Mouse (Mus musculus): ENCODE results near the gene Nepro. TPM values are rescaled to one million over a fixed set of nuclear protein-coding genes. Genes with fewer than 3 reads are reported as not detected.

The Nepro gene
- polyA plus RNA-seq, 1 experiment from 2014 or later: 4.4 TPM

GRCm38 (mm10) chr16:44717141-44717634, 6.9 kb upstream of the Nepro start:
- no peak overlapping the region for H3K4me2 ChIP-seq
- H3K4me1 ChIP-seq (replicated peaks): peaks cover 6% of the 10 kb centered on the region
- no peaks in the 10 kb centered on the region for H3K36me3 ChIP-seq
- no peak overlapping the region for H3K27ac ChIP-seq (replicated peaks)
- H3K9ac ChIP-seq: no peak overlapping the region
- H3K27me3 ChIP-seq: no peaks in the 10 kb centered on the region
- ATAC-seq (ENCODE audit: low FRiP score, low read depth): peak; percentile 63; the same call in 1 of the 2 replicates
- H3K4me3 ChIP-seq: no peak overlapping the region
- WGBS: 68% methylated on average over 2 of the region's 2 CpGs
- no peaks in the 10 kb centered on the region for H3K9me3 ChIP-seq

DNA sequence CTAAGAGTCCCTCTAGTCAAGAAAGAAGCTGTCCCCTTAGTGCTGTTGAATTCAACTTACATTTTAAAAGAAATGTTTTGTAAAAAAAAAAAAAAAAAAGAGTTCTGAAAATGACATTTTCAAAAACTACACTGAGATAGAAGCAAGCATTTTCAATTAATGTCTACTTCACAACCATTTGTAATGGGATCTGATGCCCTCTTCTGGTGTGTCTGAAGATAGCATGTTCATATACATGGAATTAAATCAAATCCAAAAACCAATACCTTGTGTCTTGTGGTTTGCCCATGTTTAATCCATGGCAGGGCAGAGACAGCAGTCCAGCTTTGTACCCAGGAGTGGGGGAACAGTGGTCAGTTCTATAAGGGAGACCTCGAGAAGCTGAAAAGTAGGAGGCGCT, 6.3 kb upstream of the Nepro start:
- Histone ChIP-seq H3K4me3 (no peak overlapping the region), H3K9ac (no peak overlapping the region), H3K9me3 (no peaks in the 10 kb centered on the region), H3K27me3 (no peaks in the 10 kb centered on the region), H3K4me2 (no peak overlapping the region), H3K27ac (replicated peaks) (no peak overlapping the region), H3K36me3 (no peaks in the 10 kb centered on the region), H3K4me1 (replicated peaks) (peaks cover 7% of the 10 kb centered on the region)
- WGBS: 73% methylated on average over 2 of the region's 2 CpGs
- ATAC-seq (ENCODE audit: low FRiP score, low read depth): no peak

DNA sequence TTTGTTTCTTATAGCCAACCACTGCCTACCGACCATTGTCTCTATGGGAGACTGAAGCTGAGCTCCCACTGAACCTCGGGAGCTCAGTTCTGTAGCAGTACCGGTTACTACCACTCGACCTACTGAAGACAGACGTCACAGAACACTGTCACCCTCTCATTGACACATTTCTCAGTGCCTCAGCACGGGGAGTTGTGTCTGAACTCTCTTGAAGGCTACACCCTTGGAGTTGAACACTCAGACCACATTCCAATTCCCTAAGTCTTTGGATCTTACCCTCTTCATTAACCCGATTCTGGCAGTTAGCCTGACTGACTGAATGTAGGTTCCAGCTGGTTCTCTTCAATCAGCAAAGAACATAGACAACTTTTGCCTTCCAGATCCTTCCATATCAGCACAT, 4.8 kb upstream of the Nepro start:
- Histone ChIP-seq H3K27ac (replicated peaks) (no peak overlapping the region), H3K4me3 (no peak overlapping the region), H3K9me3 (no peaks in the 10 kb centered on the region), H3K36me3 (no peaks in the 10 kb centered on the region), H3K4me1 (replicated peaks) (peaks cover 17% of the 10 kb centered on the region), H3K27me3 (no peaks in the 10 kb centered on the region), H3K4me2 (no peak overlapping the region), H3K9ac (no peak overlapping the region)
- no peak for ATAC-seq (ENCODE audit: low FRiP score, low read depth)
- 80% methylated on average over 7 of the region's 7 CpGs for WGBS

DNA sequence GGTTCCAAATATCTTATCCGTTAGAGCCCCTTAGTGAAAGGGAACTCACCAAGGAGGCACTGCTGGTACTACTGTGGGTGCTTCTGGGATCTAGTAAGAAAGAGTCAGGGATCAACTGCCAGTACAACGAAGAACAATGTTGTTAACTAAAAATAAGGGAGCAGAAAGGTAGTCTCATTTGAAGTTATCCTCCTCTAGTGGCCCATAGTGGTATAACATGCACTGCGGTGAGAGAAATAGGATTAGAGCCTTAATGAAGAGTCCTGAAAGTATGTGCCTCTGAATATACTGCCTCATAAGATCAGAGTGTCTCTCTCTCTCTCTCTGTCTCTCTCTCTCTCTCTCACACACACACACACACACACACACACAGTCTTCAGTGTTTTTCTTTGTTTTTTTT, 3.6 kb upstream of the Nepro start:
- Histone ChIP-seq H3K4me2 (no peak overlapping the region), H3K4me1 (replicated peaks) (peaks cover 22% of the 10 kb centered on the region), H3K27ac (replicated peaks) (no peak overlapping the region), H3K36me3 (no peaks in the 10 kb centered on the region), H3K9me3 (no peaks in the 10 kb centered on the region), H3K9ac (no peak overlapping the region), H3K4me3 (no peak overlapping the region), H3K27me3 (no peaks in the 10 kb centered on the region)
- ATAC-seq (ENCODE audit: low FRiP score, low read depth): no peak
- WGBS: 73% methylated on average over 3 of the region's 3 CpGs

- ATAC-seq (ENCODE audit: low FRiP score, low read depth): no peak
- no peak overlapping the region for H3K4me2 ChIP-seq
- no peaks in the 10 kb centered on the region for H3K27me3 ChIP-seq
- no peaks in the 10 kb centered on the region for H3K9me3 ChIP-seq
- H3K4me1 ChIP-seq (replicated peaks): peaks cover 18% of the 10 kb centered on the region
- no peak overlapping the region for H3K27ac ChIP-seq (replicated peaks)
- no peak overlapping the region for H3K9ac ChIP-seq
- 89% methylated on average over 2 of the region's 2 CpGs for WGBS
- no peaks in the 10 kb centered on the region for H3K36me3 ChIP-seq
- H3K4me3 ChIP-seq: no peak overlapping the region
Measured at GRCm38 (mm10) chr16:44722666-44723065, 1.4 kb upstream of the Nepro start.

DNA sequence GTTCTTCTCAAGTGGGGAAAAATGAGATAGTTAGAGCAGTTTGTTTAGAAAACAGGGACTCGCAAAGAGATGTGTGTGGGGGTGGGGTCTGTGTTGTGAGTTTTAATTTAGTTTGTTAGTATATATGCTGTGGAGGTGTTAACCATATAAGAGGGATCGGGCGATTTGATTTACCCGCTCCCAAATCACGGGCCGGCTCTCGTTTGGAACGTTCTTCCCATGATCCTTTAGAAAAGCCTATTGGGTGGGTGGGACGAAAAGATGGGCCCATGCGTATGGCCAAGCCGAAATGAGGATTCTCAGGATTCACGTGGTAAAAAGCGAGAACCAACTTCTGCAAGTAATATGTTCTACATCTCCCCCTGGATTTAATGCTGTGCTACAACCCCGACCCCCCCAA, 746 bp downstream of the Nepro start:
- peak overlapping the region; percentile 60 for H3K4me3 ChIP-seq
- H3K9me3 ChIP-seq: no peaks in the 10 kb centered on the region
- WGBS: under 1% methylated on average over 14 of the region's 14 CpGs
- 0 out of 2 replicates have a peak, but pooled peaks cover 4% of the 10 kb centered on the region for H3K36me3 ChIP-seq
- no peaks in the 10 kb centered on the region for H3K27me3 ChIP-seq
- H3K27ac ChIP-seq (replicated peaks): peak overlapping the region; percentile 90
- H3K9ac ChIP-seq: peak overlapping the region; percentile 72
- H3K4me2 ChIP-seq: peak overlapping the region; percentile 71
- H3K4me1 ChIP-seq (replicated peaks): peaks cover 18% of the 10 kb centered on the region
- peak; percentile 42 for ATAC-seq (ENCODE audit: low FRiP score, low read depth)

- WGBS: 47% methylated on average over 14 of the region's 14 CpGs
- Histone ChIP-seq H3K9ac (peak overlapping the region; percentile 72), H3K27me3 (no peaks in the 10 kb centered on the region), H3K36me3 (peaks cover 6% of the 10 kb centered on the region; the same call in 1 of the 2 replicates), H3K9me3 (no peaks in the 10 kb centered on the region), H3K4me3 (peak overlapping the region; percentile 60), H3K4me1 (replicated peaks) (peaks cover 18% of the 10 kb centered on the region), H3K4me2 (peak overlapping the region; percentile 71), H3K27ac (replicated peaks) (peak overlapping the region; percentile 90; the same call in 1 of the 2 replicates)
- no peak for ATAC-seq (ENCODE audit: low FRiP score, low read depth)
Measured at GRCm38 (mm10) chr16:44725286-44726223, 1.5 kb downstream of the Nepro start.

GRCm38 (mm10) chr16:44727525-44727924, 3.4 kb downstream of the Nepro start:
- WGBS: 99% methylated on average over 3 of the region's 3 CpGs
- Histone ChIP-seq H3K4me1 (replicated peaks) (peaks cover 18% of the 10 kb centered on the region), H3K9me3 (no peaks in the 10 kb centered on the region), H3K36me3 (peaks cover 21% of the 10 kb centered on the region), H3K9ac (no peak overlapping the region), H3K4me2 (no peak overlapping the region), H3K4me3 (no peak overlapping the region), H3K27me3 (no peaks in the 10 kb centered on the region), H3K27ac (replicated peaks) (no peak overlapping the region)
- no peak for ATAC-seq (ENCODE audit: low FRiP score, low read depth)

DNA sequence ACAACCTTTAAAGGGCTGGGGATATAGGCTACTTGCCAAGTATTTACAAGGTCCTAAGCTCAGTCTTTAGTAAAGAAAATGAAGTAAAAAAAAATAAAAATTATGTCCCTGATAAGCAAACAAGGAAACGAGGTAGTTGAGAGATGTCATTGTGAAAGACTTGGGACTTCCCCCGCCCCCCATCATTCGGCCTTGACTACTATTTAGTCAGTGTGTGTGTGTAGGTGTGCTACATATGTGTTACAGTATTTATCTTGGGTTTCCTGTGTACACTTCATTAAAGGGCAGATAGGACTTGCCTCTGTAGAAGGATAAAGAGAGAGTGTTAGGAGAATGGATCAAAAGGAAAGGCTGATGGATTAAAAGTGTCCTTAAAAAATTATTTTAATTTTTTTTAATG, 10.0 kb downstream of the Nepro start:
- 94% methylated on average over 3 of the region's 3 CpGs for WGBS
- Histone ChIP-seq H3K4me1 (replicated peaks) (no peaks in the 10 kb centered on the region), H3K27me3 (no peaks in the 10 kb centered on the region), H3K9me3 (no peaks in the 10 kb centered on the region), H3K9ac (no peak overlapping the region), H3K27ac (replicated peaks) (no peak overlapping the region), H3K4me3 (no peak overlapping the region), H3K4me2 (no peak overlapping the region), H3K36me3 (peaks cover 69% of the 10 kb centered on the region)
- ATAC-seq (ENCODE audit: low FRiP score, low read depth): no peak

- Histone ChIP-seq H3K27me3 (no peaks in the 10 kb centered on the region), H3K9ac (no peak overlapping the region), H3K4me3 (no peak overlapping the region), H3K36me3 (peaks cover 72% of the 10 kb centered on the region), H3K27ac (replicated peaks) (no peak overlapping the region), H3K4me2 (no peak overlapping the region), H3K4me1 (replicated peaks) (no peaks in the 10 kb centered on the region), H3K9me3 (no peaks in the 10 kb centered on the region)
- no peak for ATAC-seq (ENCODE audit: low FRiP score, low read depth)
- 87% methylated on average over 5 of the region's 5 CpGs for WGBS
Measured at GRCm38 (mm10) chr16:44735676-44736075, 11.6 kb downstream of the Nepro start.

DNA sequence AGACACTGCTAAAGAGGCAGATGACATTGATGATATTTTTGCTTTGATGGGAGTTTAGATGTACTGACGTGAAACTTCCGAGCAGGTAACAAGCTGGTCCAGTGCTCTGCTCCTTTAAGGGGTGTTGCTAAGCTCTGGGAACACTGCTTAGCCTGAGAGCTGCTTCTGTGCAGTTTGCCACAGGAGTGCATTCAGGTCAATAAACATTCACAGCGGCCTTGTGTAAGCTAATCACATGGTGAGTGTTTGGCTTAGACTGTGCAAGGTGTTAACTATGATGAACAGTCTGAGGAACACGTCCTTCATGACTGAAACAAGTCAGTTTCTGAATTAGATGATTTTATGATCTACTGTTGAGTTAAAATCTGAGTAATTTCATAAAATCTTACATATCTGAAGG, 12.0 kb downstream of the Nepro start:
- no peaks in the 10 kb centered on the region for H3K4me1 ChIP-seq (replicated peaks)
- no peaks in the 10 kb centered on the region for H3K27me3 ChIP-seq
- H3K9ac ChIP-seq: no peak overlapping the region
- no peaks in the 10 kb centered on the region for H3K9me3 ChIP-seq
- H3K36me3 ChIP-seq: peaks cover 74% of the 10 kb centered on the region
- ATAC-seq (ENCODE audit: low FRiP score, low read depth): no peak
- no peak overlapping the region for H3K4me2 ChIP-seq
- no peak overlapping the region for H3K27ac ChIP-seq (replicated peaks)
- WGBS: 80% methylated on average over 4 of the region's 4 CpGs
- H3K4me3 ChIP-seq: no peak overlapping the region

GRCm38 (mm10) chr16:44742753-44743152, 18.7 kb downstream of the Nepro start:
- Histone ChIP-seq H3K9me3 (no peaks in the 10 kb centered on the region), H3K36me3 (peaks cover 38% of the 10 kb centered on the region), H3K4me1 (replicated peaks) (peaks cover 18% of the 10 kb centered on the region), H3K4me2 (no peak overlapping the region), H3K9ac (no peak overlapping the region), H3K27ac (replicated peaks) (no peak overlapping the region), H3K4me3 (no peak overlapping the region), H3K27me3 (no peaks in the 10 kb centered on the region)
- 96% methylated on average over 1 of the region's 1 CpGs for WGBS
- no peak for ATAC-seq (ENCODE audit: low FRiP score, low read depth)

Measured in hindbrain, embryonic 15.5 days (tissue).